Mouse (Mus musculus): ENCODE data around the gene Tcf12. TPM values are rescaled to one million over a fixed set of nuclear protein-coding genes. Genes with fewer than 3 reads are reported as not detected.
A peak's percentile ranks its signal among the peaks of the same experiment; 100 is the strongest.

Tcf12 gene
- polyA plus RNA-seq, 1 experiment from 2014 or later, result 37.2 TPM

DNA sequence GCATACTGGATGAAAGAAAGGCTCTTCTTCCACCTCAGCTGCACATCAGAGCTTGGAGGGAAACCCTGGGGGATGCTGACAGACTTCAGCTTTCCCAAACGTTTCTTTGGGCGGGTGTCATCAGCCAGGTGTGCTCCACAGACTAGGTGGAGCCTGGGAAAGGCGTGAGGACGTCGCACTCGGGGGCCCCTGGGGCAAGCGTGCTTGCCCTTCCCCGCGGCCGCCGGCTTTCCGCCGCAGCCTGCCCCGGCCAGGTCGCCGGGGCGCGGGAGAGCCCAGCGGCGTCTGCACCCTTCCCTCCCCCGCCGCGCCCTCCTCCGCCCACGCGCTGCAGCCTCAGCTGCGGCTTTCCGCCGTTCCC is 21.0 kb upstream of the Tcf12 start:
- Histone ChIP-seq H3K4me1 (replicated peaks; ENCODE audit: control insufficient read depth, insufficient read depth, low read length) (peaks cover 5% of the 10 kb centered on the region; the same call in 1 of the 2 replicates), H3K27ac (ENCODE audit: low read depth, low read length) (peak overlapping the region; percentile 70), H3K9me3 (ENCODE audit: control insufficient read depth, low read length) (no peaks in the 10 kb centered on the region), H3K4me2 (peak overlapping the region; percentile 87), H3K36me3 (ENCODE audit: control insufficient read depth, insufficient read depth, low read length) (no peaks in the 10 kb centered on the region), H3K9ac (ENCODE audit: low read depth, low read length) (peak overlapping the region; percentile 77), H3K27me3 (replicated peaks; ENCODE audit: control insufficient read depth, insufficient read depth, low read length) (no peaks in the 10 kb centered on the region), H3K4me3 (ENCODE audit: low read depth, low read length) (peak overlapping the region; percentile 62)
- ATAC-seq (replicated peaks; ENCODE audit: low FRiP score) (peak; percentile 76), DNase-seq (ENCODE audit: low spot score) (no peak)
- WGBS, result 1% methylated on average over 28 of the region's 29 CpGs

DNA sequence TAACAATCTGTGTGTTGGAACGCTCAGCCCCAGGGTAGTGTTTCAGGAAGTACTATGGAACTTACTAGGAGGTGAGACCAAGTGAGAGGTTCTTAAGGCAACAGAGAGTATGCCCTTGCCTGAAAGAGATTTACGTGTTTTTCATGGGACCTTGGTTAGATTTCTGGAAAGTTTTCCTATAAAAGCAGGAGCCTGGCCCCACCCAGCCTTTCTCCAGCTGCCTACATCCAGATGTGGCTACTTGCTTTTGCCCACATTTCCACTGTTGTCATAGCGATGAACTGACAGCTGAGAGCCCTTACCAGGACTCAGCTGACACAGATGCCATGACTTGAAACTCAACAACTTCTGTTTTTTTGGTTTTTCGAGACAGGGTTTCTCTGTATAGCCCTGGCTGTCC is 18.2 kb upstream of the Tcf12 start:
- DNase-seq (ENCODE audit: low spot score) (no peak), ATAC-seq (replicated peaks; ENCODE audit: low FRiP score) (no peak)
- no peaks in the 10 kb centered on the region for H3K9me3 ChIP-seq (ENCODE audit: control insufficient read depth, low read length)
- no peak overlapping the region for H3K9ac ChIP-seq (ENCODE audit: low read depth, low read length)
- H3K27me3 ChIP-seq (replicated peaks; ENCODE audit: control insufficient read depth, insufficient read depth, low read length), result no peaks in the 10 kb centered on the region
- no peaks in the 10 kb centered on the region for H3K36me3 ChIP-seq (ENCODE audit: control insufficient read depth, insufficient read depth, low read length)
- H3K4me1 ChIP-seq (replicated peaks; ENCODE audit: control insufficient read depth, insufficient read depth, low read length), result peaks cover 5% of the 10 kb centered on the region; the same call in 1 of the 2 replicates
- no peak overlapping the region for H3K27ac ChIP-seq (ENCODE audit: low read depth, low read length)
- H3K4me2 ChIP-seq, result no peak overlapping the region
- no peak overlapping the region for H3K4me3 ChIP-seq (ENCODE audit: low read depth, low read length)
- whole genome bisulfite sequencing, result 73% methylated on average over 4 of the region's 4 CpGs

DNA sequence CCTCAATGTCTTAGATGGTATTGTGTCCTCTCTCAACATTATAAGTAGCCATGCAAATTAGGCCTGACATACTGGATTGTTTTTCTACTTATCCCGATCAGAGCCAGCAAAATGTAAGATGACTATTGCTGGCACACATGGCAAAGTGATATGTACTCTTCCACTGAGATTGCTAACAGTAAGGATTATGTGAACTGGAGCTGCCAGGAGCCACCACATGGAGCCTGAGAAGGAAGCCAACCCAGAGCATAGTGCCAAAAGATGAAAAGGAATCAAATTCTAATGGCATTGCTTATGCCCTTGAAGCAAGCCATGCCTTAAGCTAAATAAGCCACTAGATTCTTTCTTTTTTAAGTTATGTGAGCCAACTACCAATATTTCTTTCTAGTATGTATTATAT is 13.8 kb upstream of the Tcf12 start:
- Histone ChIP-seq H3K9me3 (ENCODE audit: control insufficient read depth, low read length) (no peaks in the 10 kb centered on the region), H3K27me3 (replicated peaks; ENCODE audit: control insufficient read depth, insufficient read depth, low read length) (no peaks in the 10 kb centered on the region), H3K4me3 (ENCODE audit: low read depth, low read length) (no peak overlapping the region), H3K36me3 (ENCODE audit: control insufficient read depth, insufficient read depth, low read length) (no peaks in the 10 kb centered on the region), H3K27ac (ENCODE audit: low read depth, low read length) (no peak overlapping the region), H3K4me1 (replicated peaks; ENCODE audit: control insufficient read depth, insufficient read depth, low read length) (no peaks in the 10 kb centered on the region), H3K9ac (ENCODE audit: low read depth, low read length) (no peak overlapping the region), H3K4me2 (no peak overlapping the region)
- no peak for DNase-seq (ENCODE audit: low spot score)
- ATAC-seq (replicated peaks; ENCODE audit: low FRiP score), result no peak
- 90% methylated on average over 1 of the region's 1 CpGs for WGBS

DNA sequence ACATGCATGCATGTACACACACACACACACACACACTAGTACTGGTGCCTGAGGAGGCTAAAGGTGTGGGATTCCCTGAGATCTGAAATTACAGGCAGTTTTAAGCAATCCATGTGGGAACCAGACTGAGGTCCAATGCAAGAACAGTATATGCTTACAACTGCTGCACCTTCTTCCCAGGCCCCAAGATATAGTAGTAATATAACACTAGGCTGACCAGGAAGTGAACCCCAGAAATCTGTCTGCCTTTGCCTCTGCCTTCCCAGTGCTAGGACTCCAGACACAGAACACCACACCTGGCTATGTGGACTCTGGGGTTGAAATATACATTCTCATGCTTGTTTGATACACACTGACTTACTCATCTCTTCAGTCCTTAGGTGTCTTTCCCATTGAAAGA is 6.8 kb upstream of the Tcf12 start:
- ATAC-seq (replicated peaks; ENCODE audit: low FRiP score) (no peak), DNase-seq (ENCODE audit: low spot score) (no peak)
- Histone ChIP-seq H3K27me3 (replicated peaks; ENCODE audit: control insufficient read depth, insufficient read depth, low read length) (no peaks in the 10 kb centered on the region), H3K4me2 (no peak overlapping the region), H3K9ac (ENCODE audit: low read depth, low read length) (no peak overlapping the region), H3K9me3 (ENCODE audit: control insufficient read depth, low read length) (no peaks in the 10 kb centered on the region), H3K36me3 (ENCODE audit: control insufficient read depth, insufficient read depth, low read length) (no peaks in the 10 kb centered on the region), H3K27ac (ENCODE audit: low read depth, low read length) (no peak overlapping the region), H3K4me3 (ENCODE audit: low read depth, low read length) (no peak overlapping the region), H3K4me1 (replicated peaks; ENCODE audit: control insufficient read depth, insufficient read depth, low read length) (no peaks in the 10 kb centered on the region)

DNA sequence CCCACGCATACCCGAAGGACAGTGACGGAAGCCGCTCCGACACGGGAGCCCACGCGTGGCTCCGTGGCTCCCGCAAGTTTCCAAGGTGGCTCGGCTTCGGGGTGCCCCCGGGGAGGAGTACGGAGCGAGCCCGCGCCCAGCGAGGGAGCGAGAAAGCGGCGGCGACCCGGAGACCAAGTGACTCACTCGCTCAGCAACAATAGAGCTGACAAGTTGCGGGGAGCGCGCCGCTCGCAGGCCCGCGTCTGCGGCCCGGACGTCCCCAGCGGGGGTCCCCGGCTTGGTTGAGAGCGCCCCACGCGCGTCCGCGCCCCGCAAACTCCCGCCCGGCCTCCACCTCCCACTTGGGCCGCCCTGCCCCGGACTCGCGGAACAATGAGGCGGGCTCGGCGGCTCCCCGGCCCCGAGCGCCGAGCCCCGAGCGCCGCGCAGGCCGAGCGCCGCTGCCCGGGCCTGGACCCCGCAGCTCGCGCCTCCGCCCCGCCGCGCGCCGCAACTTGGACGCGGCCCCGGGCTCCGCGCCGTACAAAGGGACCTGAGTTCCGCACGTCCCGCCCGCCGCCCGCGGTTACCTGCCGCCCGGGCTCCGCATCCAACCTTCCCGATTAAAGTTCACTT is 558 bp downstream of the Tcf12 start:
- H3K27ac ChIP-seq (ENCODE audit: low read depth, low read length), result peak overlapping the region; percentile 90
- H3K9ac ChIP-seq (ENCODE audit: low read depth, low read length), result peak overlapping the region; percentile 100
- peak overlapping the region; percentile 85 for H3K4me2 ChIP-seq
- peaks cover 9% of the 10 kb centered on the region for H3K4me1 ChIP-seq (replicated peaks; ENCODE audit: control insufficient read depth, insufficient read depth, low read length)
- no peaks in the 10 kb centered on the region for H3K27me3 ChIP-seq (replicated peaks; ENCODE audit: control insufficient read depth, insufficient read depth, low read length)
- under 1% methylated on average over 90 of the region's 90 CpGs for WGBS
- 0 out of 2 replicates have a peak, but pooled peaks cover 7% of the 10 kb centered on the region for H3K36me3 ChIP-seq (ENCODE audit: control insufficient read depth, insufficient read depth, low read length)
- peak overlapping the region; percentile 80 for H3K4me3 ChIP-seq (ENCODE audit: low read depth, low read length)
- DNase-seq (ENCODE audit: low spot score) (peak; percentile 80), ATAC-seq (replicated peaks; ENCODE audit: low FRiP score) (peak; percentile 75)
- no peaks in the 10 kb centered on the region for H3K9me3 ChIP-seq (ENCODE audit: control insufficient read depth, low read length)

DNA sequence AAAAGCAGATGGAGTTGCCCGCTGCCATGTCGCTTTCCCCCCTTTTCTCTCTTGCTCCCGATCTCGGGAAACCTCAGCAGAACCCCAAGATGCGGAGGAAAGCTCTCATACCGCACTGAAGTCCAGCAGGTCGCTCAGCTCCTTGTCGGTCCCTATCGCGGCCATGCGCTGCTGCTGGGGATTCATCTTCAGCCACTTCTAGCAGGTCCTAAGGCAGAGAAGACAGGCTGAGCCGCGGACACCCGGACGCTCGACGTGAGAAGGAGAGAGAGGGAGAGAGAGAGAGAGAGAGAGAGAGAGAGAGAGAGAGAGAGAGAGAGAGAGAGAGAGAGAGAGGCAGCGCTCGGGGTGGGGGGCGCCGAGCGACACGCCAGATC is 1.1 kb downstream of the Tcf12 start:
- under 1% methylated on average over 20 of the region's 23 CpGs for WGBS

DNA sequence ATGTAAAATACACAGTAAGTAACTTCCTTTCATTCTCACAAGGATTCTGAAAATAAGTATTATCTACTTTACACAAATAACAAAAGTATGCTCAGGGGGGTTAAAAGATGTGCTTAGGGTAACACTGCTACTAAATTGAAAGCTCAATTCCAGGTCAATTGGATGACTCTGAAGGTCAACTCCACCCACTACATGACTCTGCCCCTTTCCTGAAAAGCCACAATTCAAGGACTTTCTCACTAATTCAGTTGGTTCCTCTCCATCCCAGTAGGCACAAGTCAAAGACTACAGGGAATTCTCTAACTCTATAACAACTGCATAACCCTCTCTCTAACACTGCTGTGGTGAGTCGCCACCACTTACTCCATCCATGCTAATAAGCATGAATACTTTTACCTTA is 8.2 kb downstream of the Tcf12 start:
- H3K9ac ChIP-seq (ENCODE audit: low read depth, low read length), result no peak overlapping the region
- no peak overlapping the region for H3K4me2 ChIP-seq
- H3K36me3 ChIP-seq (ENCODE audit: control insufficient read depth, insufficient read depth, low read length), result peaks cover 11% of the 10 kb centered on the region; the same call in 1 of the 2 replicates
- no peaks in the 10 kb centered on the region for H3K27me3 ChIP-seq (replicated peaks; ENCODE audit: control insufficient read depth, insufficient read depth, low read length)
- ATAC-seq (replicated peaks; ENCODE audit: low FRiP score), result no peak
- H3K4me1 ChIP-seq (replicated peaks; ENCODE audit: control insufficient read depth, insufficient read depth, low read length), result no peaks in the 10 kb centered on the region
- WGBS, result 95% methylated on average over 1 of the region's 1 CpGs
- H3K4me3 ChIP-seq (ENCODE audit: low read depth, low read length), result no peak overlapping the region
- DNase-seq (ENCODE audit: low spot score), result no peak
- no peaks in the 10 kb centered on the region for H3K9me3 ChIP-seq (ENCODE audit: control insufficient read depth, low read length)
- no peak overlapping the region for H3K27ac ChIP-seq (ENCODE audit: low read depth, low read length)

More for the DNA sequence above, 1.1 kb downstream of the Tcf12 start:
- Histone ChIP-seq H3K9me3 (ENCODE audit: control insufficient read depth, low read length) (no peaks in the 10 kb centered on the region), H3K4me1 (replicated peaks; ENCODE audit: control insufficient read depth, insufficient read depth, low read length) (peaks cover 9% of the 10 kb centered on the region), H3K27me3 (replicated peaks; ENCODE audit: control insufficient read depth, insufficient read depth, low read length) (no peaks in the 10 kb centered on the region), H3K36me3 (ENCODE audit: control insufficient read depth, insufficient read depth, low read length) (0 out of 2 replicates have a peak, but pooled peaks cover 7% of the 10 kb centered on the region), H3K4me3 (ENCODE audit: low read depth, low read length) (peak overlapping the region; percentile 80), H3K27ac (ENCODE audit: low read depth, low read length) (peak overlapping the region; percentile 90), H3K4me2 (peak overlapping the region; percentile 85), H3K9ac (ENCODE audit: low read depth, low read length) (peak overlapping the region; percentile 100)
- peak; percentile 49; the same call in 1 of the 2 replicates for ATAC-seq (replicated peaks; ENCODE audit: low FRiP score)
- DNase-seq (ENCODE audit: low spot score), result no peak

DNA sequence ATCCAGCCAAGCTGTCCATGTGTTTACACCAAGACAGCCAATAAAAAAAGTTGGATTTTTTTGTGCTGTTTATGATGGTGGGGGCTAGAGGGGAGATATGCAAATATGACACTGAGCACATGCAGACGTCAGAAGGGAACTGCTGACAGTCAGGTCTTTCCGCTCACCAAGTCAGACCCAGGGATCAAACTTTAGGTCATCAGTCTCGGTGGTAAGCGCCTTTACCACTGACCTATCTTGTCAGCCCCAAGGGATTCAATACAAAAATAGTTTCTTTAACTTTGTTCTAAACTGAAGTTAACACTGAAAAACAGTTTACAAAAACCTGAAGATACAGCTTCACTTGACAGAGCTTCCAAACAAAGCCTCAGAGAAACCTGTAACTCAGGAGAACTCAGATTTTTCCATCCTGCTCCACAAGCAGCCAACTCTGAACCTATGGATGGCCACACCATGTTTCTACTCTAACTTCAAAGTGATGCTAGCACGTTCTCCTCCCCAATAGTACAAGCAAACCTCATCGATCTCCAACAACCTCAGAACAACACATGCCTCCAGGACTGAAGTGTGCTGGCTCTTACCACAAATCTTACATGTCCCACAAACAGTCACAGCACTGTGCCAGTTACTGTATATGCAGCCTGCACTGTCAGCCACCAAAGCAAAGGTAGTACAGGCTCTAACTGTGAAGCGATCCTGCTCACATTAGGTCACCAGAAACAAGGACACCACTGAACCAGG is 11.6 kb downstream of the Tcf12 start:
- Histone ChIP-seq H3K4me1 (replicated peaks; ENCODE audit: control insufficient read depth, insufficient read depth, low read length) (no peaks in the 10 kb centered on the region), H3K36me3 (ENCODE audit: control insufficient read depth, insufficient read depth, low read length) (peaks cover 10% of the 10 kb centered on the region; the same call in 1 of the 2 replicates), H3K9ac (ENCODE audit: low read depth, low read length) (no peak overlapping the region), H3K27me3 (replicated peaks; ENCODE audit: control insufficient read depth, insufficient read depth, low read length) (no peaks in the 10 kb centered on the region), H3K4me2 (no peak overlapping the region), H3K9me3 (ENCODE audit: control insufficient read depth, low read length) (no peaks in the 10 kb centered on the region), H3K4me3 (ENCODE audit: low read depth, low read length) (no peak overlapping the region), H3K27ac (ENCODE audit: low read depth, low read length) (no peak overlapping the region)
- no peak for DNase-seq (ENCODE audit: low spot score)
- WGBS, result 71% methylated on average over 7 of the region's 7 CpGs
- ATAC-seq (replicated peaks; ENCODE audit: low FRiP score), result no peak

DNA sequence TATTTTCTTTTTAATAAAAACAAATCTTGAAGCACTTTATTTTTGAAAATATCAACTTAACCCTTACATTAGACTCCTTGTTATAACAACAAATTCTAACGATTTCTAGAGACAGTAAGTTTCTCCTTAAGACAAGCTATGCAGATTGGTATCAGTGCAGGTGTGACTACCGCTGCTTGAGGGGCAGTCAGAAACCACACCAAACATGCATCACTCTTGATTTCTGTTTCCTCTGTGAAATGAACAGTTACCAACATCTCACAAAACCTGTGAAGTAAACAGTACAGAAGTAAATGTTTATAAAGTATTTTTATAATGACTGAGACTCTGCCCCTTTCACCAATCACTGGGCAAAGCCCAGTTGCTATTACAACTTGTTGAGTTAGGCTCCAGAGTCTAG is 13.6 kb downstream of the Tcf12 start:
- no peak for DNase-seq (ENCODE audit: low spot score)
- Histone ChIP-seq H3K9me3 (ENCODE audit: control insufficient read depth, low read length) (no peaks in the 10 kb centered on the region), H3K27ac (ENCODE audit: low read depth, low read length) (no peak overlapping the region), H3K27me3 (replicated peaks; ENCODE audit: control insufficient read depth, insufficient read depth, low read length) (no peaks in the 10 kb centered on the region), H3K4me2 (no peak overlapping the region), H3K4me3 (ENCODE audit: low read depth, low read length) (no peak overlapping the region), H3K4me1 (replicated peaks; ENCODE audit: control insufficient read depth, insufficient read depth, low read length) (no peaks in the 10 kb centered on the region), H3K36me3 (ENCODE audit: control insufficient read depth, insufficient read depth, low read length) (peaks cover 10% of the 10 kb centered on the region; the same call in 1 of the 2 replicates), H3K9ac (ENCODE audit: low read depth, low read length) (no peak overlapping the region)
- no peak for ATAC-seq (replicated peaks; ENCODE audit: low FRiP score)
- WGBS, result 84% methylated on average over 2 of the region's 2 CpGs
